Mouse (Mus musculus) hematopoietic stem cell, adult 5-6 weeks (primary cell): ENCODE data around the gene Tfcp2. TPM values are rescaled to one million over a fixed set of nuclear protein-coding genes. Genes with fewer than 3 reads are reported as not detected.

Experiments
- ATAC-seq, 2 experiments: fragments of 125-278 bp in 1 of 2; replicated peaks in 1 of 2; 2 replicates each; pipeline ENCODE4 v1.8.0; 2016 to 2017; ENCODE audit warnings: inconsistent platforms in 2 of 2, mild to moderate bottlenecking in 2 of 2, moderate number of reproducible peaks in 2 of 2, low read depth in 1 of 2, moderate TSS enrichment in 1 of 2; ENCODE audit not compliant: low FRiP score in 2 of 2, poor library complexity in 2 of 2, severe bottlenecking in 2 of 2, insufficient read depth in 1 of 2, low TSS enrichment in 1 of 2
- total RNA-seq: library from RNA; stranded (forward); fragments of 172-1452, 232-1000 nt; gene quantifications from 2 replicates; pipeline ENCODE4 v1.2.3, GENCODE M21; 2017

Tfcp2 gene
- total RNA-seq, 1 experiment from 2014 or later, result 12.4 TPM

GRCm38 (mm10) chr15:100463712-100464111, 88.1 kb downstream of the Tfcp2 start:
- no peak for ATAC-seq

DNA sequence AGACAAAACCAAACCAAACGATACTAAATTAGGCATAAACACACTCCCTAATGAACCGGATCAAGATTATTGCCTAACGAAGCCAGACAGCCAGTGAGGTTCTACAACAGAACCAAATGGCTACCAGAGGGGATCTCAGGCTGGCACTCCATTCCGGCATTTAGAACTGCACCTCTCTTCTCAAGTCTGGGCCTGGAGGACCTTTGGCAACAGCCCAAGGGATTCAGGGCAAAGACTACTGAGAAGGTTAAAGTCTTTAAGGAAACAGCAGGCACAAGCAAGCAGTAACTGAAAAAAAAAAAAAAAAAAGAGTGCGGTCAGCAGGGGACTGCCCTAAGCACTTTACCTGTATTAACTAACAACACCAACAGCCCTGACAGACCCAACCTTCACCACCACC, 89.7 kb downstream of the Tfcp2 start:
- ATAC-seq, result no peak

- peak; percentile 39 to 46; a peak in 1 of 4 replicates for ATAC-seq
Observed at GRCm38 (mm10) chr15:100461646-100462045, 90.2 kb downstream of the Tfcp2 start.

DNA sequence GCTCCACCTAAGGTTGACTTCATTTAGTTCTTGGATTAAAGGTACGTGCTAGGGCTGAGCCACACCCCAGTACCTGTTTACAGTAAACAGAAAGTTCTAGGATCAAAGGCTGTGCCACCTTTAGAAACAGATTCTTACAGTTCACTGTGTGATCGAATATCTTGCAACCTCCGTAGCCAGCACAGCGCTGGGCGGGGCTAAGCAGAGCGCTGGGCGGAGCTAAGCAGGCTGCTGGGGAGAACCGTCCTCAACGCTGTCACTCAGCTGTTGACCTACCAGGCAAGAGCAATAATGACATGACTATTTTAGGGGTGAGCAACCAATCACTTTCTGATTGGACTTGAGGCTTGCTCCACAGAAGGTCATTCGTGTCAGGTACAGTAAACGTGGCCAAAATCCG, 90.9 kb downstream of the Tfcp2 start:
- ATAC-seq, result peak; percentile 81 to 82

GRCm38 (mm10) chr15:100458055-100458454, 93.8 kb downstream of the Tfcp2 start:
- ATAC-seq, result peak; percentile 39 to 44; a peak in 2 of 4 replicates

DNA sequence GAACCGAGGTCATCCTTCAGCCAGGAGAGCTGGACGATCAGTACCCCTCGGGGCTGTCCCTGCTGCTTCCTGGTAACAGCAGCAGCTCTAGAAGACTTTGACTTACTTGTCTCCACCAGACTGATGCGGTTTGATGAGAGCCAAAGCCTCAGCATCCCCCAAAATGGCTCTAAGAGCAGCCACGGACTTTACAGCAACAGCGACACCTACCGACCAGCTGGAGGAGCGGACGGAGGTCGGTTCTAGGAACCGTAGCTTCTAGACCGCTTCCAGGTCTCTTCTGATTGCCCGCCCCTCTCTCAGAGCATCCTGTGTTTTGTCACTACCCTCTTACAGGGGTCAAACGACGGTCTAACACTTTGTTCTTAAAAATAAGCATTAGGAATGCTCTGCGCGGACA, 94.5 kb downstream of the Tfcp2 start:
- peak; percentile 62 to 85 for ATAC-seq

- ATAC-seq, result no peak
Observed at GRCm38 (mm10) chr15:100456356-100456991, 95.3 kb downstream of the Tfcp2 start.

- no peak for ATAC-seq
Observed at GRCm38 (mm10) chr15:100452486-100452885, 99.3 kb downstream of the Tfcp2 start.

- ATAC-seq, result no peak
Observed at GRCm38 (mm10) chr15:100451245-100451644, 100.6 kb downstream of the Tfcp2 start.

DNA sequence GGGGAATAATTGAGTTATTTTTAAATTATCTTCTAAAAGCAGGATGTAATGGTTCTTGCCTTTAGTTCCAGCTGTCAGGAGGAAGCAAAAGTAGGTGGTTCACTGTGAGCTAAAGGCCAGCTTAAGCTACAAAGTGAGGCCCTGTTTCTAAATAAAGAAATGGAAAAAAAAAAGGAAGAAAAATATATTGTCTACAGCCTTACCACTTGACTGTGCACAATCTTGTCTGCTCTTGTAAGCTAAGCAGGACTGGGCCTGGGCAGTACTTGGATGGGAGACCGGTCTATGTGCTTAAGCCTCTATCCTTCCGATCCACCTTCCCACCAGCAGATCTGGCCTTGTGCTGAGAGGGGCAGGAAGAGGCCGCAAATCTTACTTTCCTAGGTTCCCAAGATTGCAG, 102.3 kb downstream of the Tfcp2 start:
- ATAC-seq, result no peak

- no peak for ATAC-seq
Observed at GRCm38 (mm10) chr15:100448572-100448971, 103.2 kb downstream of the Tfcp2 start.

Other genes starting within 250 kb of the Tfcp2 start
- gene Mettl7a1, start 247.9 kb downstream of the Tfcp2 start, total RNA-seq, result 145 and 162 TPM in 2 replicates
- gene Mettl7a3, start 217.1 kb downstream of the Tfcp2 start, total RNA-seq, result not detected in 2 replicates
- not detected in 2 replicates for gene Methig1, start 198.9 kb downstream of the Tfcp2 start, total RNA-seq
- not detected in 2 replicates for gene Mettl7a2, start 198.8 kb downstream of the Tfcp2 start, total RNA-seq
- not detected in 2 replicates for gene Higd1c, start 187.5 kb downstream of the Tfcp2 start, total RNA-seq
- gene Gm5475, start 129.9 kb downstream of the Tfcp2 start, total RNA-seq, result not detected in 2 replicates
- 11.6 and 16.0 TPM in 2 replicates for gene Slc11a2, start 126.9 kb downstream of the Tfcp2 start, total RNA-seq
- 23.2 and 26.4 TPM in 2 replicates for gene Letmd1, start 83.0 kb downstream of the Tfcp2 start, total RNA-seq
- 3.8 and 5.0 TPM in 2 replicates for gene Csrnp2, start 56.5 kb downstream of the Tfcp2 start, total RNA-seq
- gene Pou6f1, start 48.0 kb upstream of the Tfcp2 start, total RNA-seq, result 1.6 and 3.4 TPM in 2 replicates
- 164 and 199 TPM in 2 replicates for gene Dazap2, start 63.3 kb upstream of the Tfcp2 start, total RNA-seq
- 1.6 and 4.0 TPM in 2 replicates for gene Smagp, start 84.9 kb upstream of the Tfcp2 start, total RNA-seq
- gene Bin2, start 117.5 kb upstream of the Tfcp2 start, total RNA-seq, result 213 and 221 TPM in 2 replicates
- gene Cela1, start 135.9 kb upstream of the Tfcp2 start, total RNA-seq, result 4.8 and 14.2 TPM in 2 replicates
- gene Galnt6, start 177.4 kb upstream of the Tfcp2 start, total RNA-seq, result 40.8 and 56.5 TPM in 2 replicates
- gene Slc4a8, start 209.7 kb upstream of the Tfcp2 start, total RNA-seq, result 1.4 and 3.6 TPM in 2 replicates